Mouse (Mus musculus) cortical plate, adult 2 months (tissue): Measurements from ENCODE around the gene Atf6b. TPM values are rescaled to one million over a fixed set of nuclear protein-coding genes. Genes with fewer than 3 reads are reported as not detected.

Experiments used
- H3K27ac ChIP-seq: fragments of 200-500 bp; 2 replicates; pipeline ENCODE4 v1.5.1; 2012; ENCODE audit warnings: low read length, control low read depth, inconsistent platforms; ENCODE audit not compliant: insufficient read depth
- H3K4me1 ChIP-seq: fragments of 200-500 bp; 2 replicates; pipeline ENCODE4 v1.6.1; 2011; ENCODE audit warnings: low read length; ENCODE audit not compliant: control insufficient read depth, insufficient read depth
- H3K4me3 ChIP-seq: fragments of 200-500 bp; 2 replicates; pipeline ENCODE4 v1.5.1; 2011; ENCODE audit warnings: mild to moderate bottlenecking, low read length, control low read depth; ENCODE audit not compliant: insufficient read depth
- CTCF ChIP-seq: fragments of 200-500 bp; IDR thresholded peaks from 2 replicates; pipeline ENCODE4 v1.5.1; 2011; ENCODE audit warnings: mild to moderate bottlenecking, control low read depth, low read length; ENCODE audit not compliant: insufficient read depth; ENCODE audit errors: extremely low read depth
- POLR2A ChIP-seq: fragments of 200-500 bp; IDR thresholded peaks from 2 replicates; pipeline ENCODE4 v1.6.1; 2011; ENCODE audit warnings: mild to moderate bottlenecking, low read length, control low read depth; ENCODE audit not compliant: insufficient read depth; ENCODE audit errors: extremely low read depth
- polyA plus RNA-seq: library from polyadenylated mRNA; depleted of rRNA; stranded (reverse); fragments of >200 nt; gene quantifications from 2 replicates; pipeline ENCODE4 v1.2.3, GENCODE M21; 2012

Gene Atf6b
- polyA plus RNA-seq, 1 experiment, result 59.6 TPM

DNA sequence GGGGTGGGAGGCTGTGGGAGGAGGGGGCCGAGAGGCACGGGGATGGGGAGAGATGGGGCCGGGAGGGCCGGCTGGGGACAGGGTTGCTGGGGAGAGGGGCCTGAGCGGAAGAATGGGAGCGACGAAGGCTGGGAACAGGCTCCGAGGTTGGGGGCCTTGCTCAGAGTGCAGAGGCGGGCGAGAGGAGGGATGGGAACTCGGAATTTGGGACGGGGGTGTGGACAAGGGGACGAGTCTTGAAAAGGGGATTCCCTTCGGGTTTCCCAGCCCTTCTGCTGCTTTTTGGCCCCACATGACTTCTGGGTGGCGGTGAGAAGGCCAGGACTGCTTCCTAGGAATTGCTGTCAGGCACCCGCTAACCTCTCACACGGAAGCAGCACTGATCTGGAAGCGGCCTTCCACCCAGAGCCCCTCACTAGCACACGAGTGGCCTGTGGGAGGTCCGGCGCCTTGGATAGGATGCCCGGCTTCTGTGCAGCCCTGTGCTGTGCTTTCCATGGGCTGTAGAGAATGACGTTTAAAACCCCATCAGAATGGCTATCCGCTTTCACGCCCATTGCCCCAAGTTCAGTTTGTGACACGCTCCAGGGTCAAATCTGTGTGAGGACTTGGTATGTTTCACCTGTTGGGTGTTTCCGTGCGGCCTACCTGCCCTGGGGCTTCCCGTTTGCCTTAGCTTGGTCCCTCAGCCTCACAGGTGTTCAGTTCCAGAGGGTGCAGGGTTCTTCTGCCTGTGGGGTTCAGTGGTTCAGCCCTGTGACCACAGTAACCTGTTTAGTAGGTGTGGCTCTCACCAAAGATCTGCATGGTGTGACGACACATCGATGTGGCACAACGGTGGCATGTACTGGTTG lies 40.5 kb upstream of the Atf6b start:
- no peak for TF ChIP-seq POLR2A
- TF ChIP-seq CTCF, result no peak
- Histone ChIP-seq H3K4me3 (peak overlapping the region; percentile 61), H3K27ac (no peak overlapping the region), H3K4me1 (peaks cover 9% of the 10 kb centered on the region)

DNA sequence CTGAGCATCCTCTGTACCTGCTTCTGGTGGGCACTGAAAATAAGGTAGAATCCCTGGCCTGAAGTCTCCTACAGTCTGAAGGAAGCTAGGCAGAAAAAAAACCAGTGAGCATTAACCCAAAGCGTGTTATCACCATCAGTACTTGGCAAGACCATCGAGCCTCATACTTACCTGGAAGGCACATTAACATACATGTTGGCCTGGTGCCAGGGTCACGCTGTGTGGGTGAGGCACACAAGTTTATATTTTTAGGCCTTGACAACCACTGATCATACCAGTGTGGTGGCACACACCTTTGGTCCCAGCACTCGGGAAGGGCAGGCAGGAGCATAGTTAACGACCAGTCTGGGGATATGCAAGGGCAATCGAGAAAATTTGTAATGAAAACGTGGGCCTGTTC lies 38.9 kb upstream of the Atf6b start:
- Histone ChIP-seq H3K27ac (no peak overlapping the region), H3K4me3 (no peak overlapping the region), H3K4me1 (peaks cover 9% of the 10 kb centered on the region)
- TF ChIP-seq POLR2A, result no peak

DNA sequence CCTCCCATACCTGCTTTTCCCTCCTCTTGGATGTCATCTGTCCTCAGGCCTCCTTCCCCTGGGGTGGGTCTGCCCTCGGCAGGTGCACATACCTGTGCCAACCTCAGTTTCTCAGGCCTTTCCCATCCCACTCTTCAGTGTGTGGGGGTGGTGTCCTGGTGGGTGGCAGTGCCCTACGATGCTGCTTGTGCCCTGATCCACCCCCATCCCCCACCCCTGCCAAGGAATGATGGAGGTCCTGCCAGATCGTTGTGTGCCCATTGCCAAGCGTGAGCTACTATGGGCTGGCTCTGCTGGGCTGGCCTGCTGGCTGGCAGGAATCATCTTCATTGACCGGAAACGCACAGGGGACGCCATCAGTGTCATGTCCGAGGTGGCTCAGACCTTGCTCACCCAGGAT lies 35.9 kb upstream of the Atf6b start:
- TF ChIP-seq POLR2A, result no peak
- TF ChIP-seq CTCF, result no peak
- no peak overlapping the region for H3K27ac ChIP-seq
- H3K4me3 ChIP-seq, result no peak overlapping the region
- H3K4me1 ChIP-seq, result peaks cover 8% of the 10 kb centered on the region

DNA sequence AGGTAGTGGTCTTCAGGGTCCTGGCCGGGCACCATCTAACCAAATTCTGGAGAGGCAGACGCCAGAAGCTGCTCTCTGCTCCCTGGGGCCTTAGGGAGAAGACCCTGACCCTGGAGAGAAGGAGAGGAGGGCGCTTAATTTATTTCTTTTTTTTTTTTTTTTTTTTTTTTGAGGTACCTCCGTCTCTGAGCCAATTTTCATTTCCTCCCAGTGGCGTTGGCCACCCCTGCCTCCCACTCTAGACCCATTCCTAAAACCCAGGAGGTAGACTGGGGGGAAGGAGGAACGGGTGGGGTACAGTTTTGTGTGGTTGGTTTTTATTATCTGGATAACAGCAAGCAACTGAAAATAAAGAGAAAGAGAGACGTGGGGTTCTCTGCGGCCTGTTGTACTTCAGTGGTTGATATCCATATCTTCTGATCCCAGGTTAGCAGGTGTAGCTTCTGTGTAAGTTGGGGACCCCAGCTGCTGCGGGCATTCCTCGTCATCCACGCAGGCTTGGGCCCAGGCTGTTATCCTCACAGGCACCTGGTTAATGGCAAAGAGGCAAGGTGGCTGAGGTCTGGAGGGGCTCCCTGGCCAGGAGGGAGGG lies 33.8 kb upstream of the Atf6b start:
- peaks cover 5% of the 10 kb centered on the region for H3K4me1 ChIP-seq
- no peak overlapping the region for H3K4me3 ChIP-seq
- no peak for TF ChIP-seq CTCF
- no peak for TF ChIP-seq POLR2A
- H3K27ac ChIP-seq, result no peak overlapping the region

DNA sequence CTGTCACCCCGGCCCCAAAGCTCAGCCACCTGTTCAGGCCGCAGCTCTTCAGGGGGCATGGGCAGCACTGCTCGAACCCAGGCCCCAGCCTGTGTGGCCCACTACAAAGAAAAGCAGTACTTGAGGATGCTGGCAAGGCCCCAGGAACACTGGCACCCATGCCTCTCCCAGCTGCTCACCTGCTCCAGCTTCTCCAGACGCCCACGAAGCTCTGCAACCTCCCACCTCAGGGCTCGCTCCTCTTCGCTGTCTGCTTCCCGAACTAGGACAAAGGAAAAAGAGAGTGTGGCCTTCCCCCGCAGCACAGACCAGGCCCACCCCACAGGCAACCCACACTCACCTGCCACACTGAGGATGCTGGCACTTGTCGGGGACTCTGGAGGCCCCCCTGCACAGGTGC lies 33.1 kb upstream of the Atf6b start:
- H3K4me3 ChIP-seq, result no peak overlapping the region
- H3K27ac ChIP-seq, result peak overlapping the region; percentile 27; the same call in 1 of the 2 replicates
- H3K4me1 ChIP-seq, result peaks cover 4% of the 10 kb centered on the region
- TF ChIP-seq POLR2A (0 out of 2 replicates have a peak, but pooled peaks have one; percentile 18), CTCF (no peak)

DNA sequence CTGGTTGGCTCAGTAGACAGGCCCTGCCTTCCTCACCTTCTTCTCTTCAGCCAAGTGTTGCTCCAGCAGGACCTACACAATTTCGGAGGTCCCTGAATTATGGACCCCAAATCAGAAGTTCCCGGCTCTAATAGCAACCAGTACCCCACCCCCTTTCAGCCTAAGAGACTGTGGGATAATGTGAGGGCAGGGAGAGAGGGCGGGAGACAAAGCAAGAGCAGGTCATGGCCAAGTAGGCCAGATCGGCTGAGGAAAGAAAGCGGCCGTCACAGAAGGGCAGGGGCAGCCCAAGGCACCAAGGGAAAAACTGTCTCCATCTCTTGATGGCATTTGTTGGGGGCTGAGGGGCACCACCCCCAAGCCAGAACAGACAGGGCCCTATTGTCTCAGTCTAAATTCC lies 31.1 kb upstream of the Atf6b start, which contains the start of gene Egfl8:
Gene Egfl8, minus strand, starts transcription at position 101 of the 400 bp plus-strand sequence.
- Histone ChIP-seq H3K4me1 (peaks cover 3% of the 10 kb centered on the region), H3K27ac (0 out of 2 replicates have a peak within 1 kb of the TSS, but pooled peaks have one; percentile 35), H3K4me3 (no peak within 1 kb of the TSS)
- no peak for TF ChIP-seq CTCF
- no peak for TF ChIP-seq POLR2A

DNA sequence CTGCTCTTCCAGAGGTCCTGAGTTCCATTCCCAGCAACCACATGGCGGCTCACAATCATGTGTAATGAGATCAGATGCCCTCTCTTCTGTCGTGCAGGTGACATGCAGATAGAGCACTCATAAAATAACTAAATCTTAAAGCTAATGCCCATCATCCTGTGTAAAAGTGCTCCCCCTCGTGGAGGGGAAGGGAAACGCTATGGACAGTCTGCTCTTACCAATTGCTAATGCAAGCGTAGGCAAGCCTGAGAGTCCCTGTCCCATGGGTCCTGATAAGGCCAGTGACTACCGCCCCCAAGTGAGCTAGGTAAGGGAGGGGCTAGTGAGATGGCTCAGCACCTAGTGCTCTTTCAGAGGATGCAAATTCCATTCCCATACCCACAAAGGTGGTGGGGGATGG lies 27.9 kb upstream of the Atf6b start:
- TF ChIP-seq CTCF (peak; percentile 88), POLR2A (no peak)
- Histone ChIP-seq H3K4me3 (no peak overlapping the region), H3K4me1 (no peaks in the 10 kb centered on the region), H3K27ac (no peak overlapping the region)

DNA sequence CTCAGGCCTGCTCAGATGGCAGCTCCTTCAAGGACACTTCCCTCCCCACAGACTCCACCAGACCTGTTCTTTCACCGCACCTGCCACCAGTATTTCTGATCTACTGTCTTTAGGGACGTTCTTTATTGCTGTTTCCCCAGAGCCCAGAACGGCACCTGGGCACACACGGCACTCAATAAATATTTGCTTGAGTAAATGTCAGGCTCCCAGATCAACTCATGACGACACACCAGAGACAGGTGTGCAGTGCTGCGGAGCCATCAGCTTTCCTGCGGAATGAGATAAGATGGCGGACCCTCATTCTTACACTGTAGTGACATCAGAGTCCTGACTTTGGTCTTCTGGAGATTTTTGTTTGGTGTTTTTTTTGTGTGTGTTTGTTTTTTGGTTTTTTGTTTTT lies 25.9 kb upstream of the Atf6b start:
- TF ChIP-seq CTCF (no peak), POLR2A (no peak)
- no peak overlapping the region for H3K4me3 ChIP-seq
- H3K27ac ChIP-seq, result no peak overlapping the region
- no peaks in the 10 kb centered on the region for H3K4me1 ChIP-seq

- Histone ChIP-seq H3K4me3 (no peak overlapping the region), H3K27ac (no peak overlapping the region), H3K4me1 (no peaks in the 10 kb centered on the region; the same call in 1 of the 2 replicates)
- 0 out of 2 replicates have a peak, but pooled peaks have one; percentile 17 for TF ChIP-seq CTCF
- no peak for TF ChIP-seq POLR2A
These were observed 23.8 kb upstream of the Atf6b start for GRCm38 (mm10) chr17:34623161-34623560.

GRCm38 (mm10) chr17:34624981-34625380 lies 22.0 kb upstream of the Atf6b start:
- no peak for TF ChIP-seq CTCF
- no peak for TF ChIP-seq POLR2A

More at GRCm38 (mm10) chr17:34624981-34625380, 22.0 kb upstream of the Atf6b start:
- Histone ChIP-seq H3K27ac (no peak overlapping the region), H3K4me3 (no peak overlapping the region), H3K4me1 (peaks cover 5% of the 10 kb centered on the region; the same call in 1 of the 2 replicates)
